Mouse (Mus musculus): ENCODE results near the gene Kdm6b. TPM values are rescaled to one million over a fixed set of nuclear protein-coding genes. Genes with fewer than 3 reads are reported as not detected.
"Not testable (repeated sequence)": the region's sequence is repeated elsewhere in the genome, so short reads cannot be mapped to it uniquely, and the experiment has no call there.

The Kdm6b gene
- polyA plus RNA-seq, 1 experiment from 2014 or later = 40.8 TPM

DNA sequence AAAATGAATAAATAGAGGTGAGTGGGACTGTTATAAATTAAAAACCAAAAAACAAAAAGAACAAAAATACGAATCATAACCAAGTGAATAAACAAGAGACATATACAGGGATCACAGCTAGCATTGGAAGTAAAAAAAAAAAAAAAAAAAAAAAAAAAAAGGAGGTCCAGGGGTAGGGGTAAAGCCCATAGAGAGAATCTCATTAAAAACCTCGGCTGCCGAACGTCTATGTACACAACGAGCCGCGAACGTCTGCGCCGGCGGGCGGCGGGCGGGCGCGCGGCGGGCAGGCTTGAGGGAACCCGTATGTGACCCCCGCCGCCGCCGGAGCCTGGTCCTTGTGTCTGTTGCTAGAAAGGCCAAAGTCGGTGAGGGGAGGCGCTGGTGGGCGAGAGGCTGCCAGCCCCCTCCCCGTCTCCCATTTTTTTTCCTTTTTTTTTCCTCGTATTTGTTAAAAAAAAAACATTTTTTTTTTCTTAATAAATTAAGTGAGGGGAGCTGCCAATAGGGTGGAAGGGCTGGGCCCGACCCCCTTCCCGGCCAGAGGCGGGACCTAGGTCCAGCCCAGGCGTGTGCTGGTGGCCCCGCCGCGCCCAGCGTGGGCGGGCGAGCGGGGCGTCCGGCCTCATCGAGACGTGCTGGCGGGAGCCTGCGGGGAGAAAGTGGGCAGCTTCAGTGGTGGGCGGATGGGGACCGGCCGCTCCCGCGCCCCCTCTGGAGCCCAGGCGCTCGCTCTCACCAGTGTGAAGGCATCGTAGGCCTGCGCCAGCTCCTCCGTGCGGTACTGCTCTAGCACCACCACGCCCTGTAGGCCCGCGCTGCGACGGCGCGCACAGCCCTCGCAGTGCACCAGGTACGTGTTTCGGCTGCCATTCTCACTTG, 14.0 kb downstream of the Kdm6b start:
- peaks cover 13% of the 10 kb centered on the region; the same call in 1 of the 2 replicates for H3K27me3 ChIP-seq (ENCODE audit: low read depth, poor library complexity, severe bottlenecking)
- peak overlapping the region; percentile 47 for H3K27ac ChIP-seq
- H3K36me3 ChIP-seq = peaks cover 53% of the 10 kb centered on the region
- peaks cover 59% of the 10 kb centered on the region for H3K4me1 ChIP-seq
- H3K4me3 ChIP-seq = peak overlapping the region; percentile 69
- DNase-seq (ENCODE audit: low spot score) = peak; percentile 70
- H3K9me3 ChIP-seq (replicated peaks) = no peaks in the 10 kb centered on the region
- 13% methylated on average over 66 of the region's 66 CpGs for WGBS

- peak; percentile 55 for DNase-seq (ENCODE audit: low spot score)
- Histone ChIP-seq H3K9me3 (replicated peaks) (no peaks in the 10 kb centered on the region), H3K27me3 (ENCODE audit: low read depth, poor library complexity, severe bottlenecking) (peaks cover 13% of the 10 kb centered on the region; the same call in 1 of the 2 replicates), H3K36me3 (peaks cover 45% of the 10 kb centered on the region), H3K4me3 (peak overlapping the region; percentile 69), H3K27ac (peak overlapping the region; percentile 98; the same call in 1 of the 2 replicates), H3K4me1 (peaks cover 62% of the 10 kb centered on the region)
- 16% methylated on average over 21 of the region's 21 CpGs for WGBS
Observed at GRCm38 (mm10) chr11:69398486-69399200, 14.8 kb downstream of the Kdm6b start.

DNA sequence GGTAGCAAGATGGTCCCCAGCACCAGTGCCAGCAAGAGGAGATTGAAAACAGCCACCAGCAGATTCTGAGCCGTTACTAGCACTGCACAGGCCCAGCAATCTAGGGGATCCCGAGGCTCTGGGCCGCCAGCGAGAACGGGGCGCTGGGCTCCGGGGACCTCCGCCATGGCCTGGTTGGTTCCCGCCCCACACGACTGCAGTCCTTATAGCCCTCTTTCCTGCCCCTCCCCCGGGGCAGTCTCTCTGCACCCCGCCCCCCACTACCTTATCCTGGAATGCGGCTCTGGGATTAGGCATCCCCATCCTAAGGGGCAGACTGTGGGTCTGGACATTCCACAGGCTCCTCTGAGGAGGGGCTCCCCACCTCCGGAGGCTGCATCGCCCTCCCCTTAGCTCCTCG, 15.4 kb downstream of the Kdm6b start, which contains the start of gene Tmem88:
Tmem88 (minus strand) TSS at position 176 of the 400 bp plus-strand sequence.
- 6% methylated on average over 16 of the region's 16 CpGs for WGBS
- H3K27ac ChIP-seq = peak within 1 kb of the TSS; percentile 98
- peaks cover 13% of the 10 kb centered on the region; the same call in 1 of the 2 replicates for H3K27me3 ChIP-seq (ENCODE audit: low read depth, poor library complexity, severe bottlenecking)
- no peaks in the 10 kb centered on the region for H3K9me3 ChIP-seq (replicated peaks)
- H3K4me3 ChIP-seq = peak within 1 kb of the TSS; percentile 69
- peaks cover 39% of the 10 kb centered on the region for H3K36me3 ChIP-seq
- H3K4me1 ChIP-seq = peaks cover 62% of the 10 kb centered on the region
- DNase-seq (ENCODE audit: low spot score) = no peak

GRCm38 (mm10) chr11:69397581-69398057, 15.9 kb downstream of the Kdm6b start:
- peaks cover 13% of the 10 kb centered on the region; the same call in 1 of the 2 replicates for H3K27me3 ChIP-seq (ENCODE audit: low read depth, poor library complexity, severe bottlenecking)
- WGBS = 7% methylated on average over 24 of the region's 24 CpGs
- H3K9me3 ChIP-seq (replicated peaks) = no peaks in the 10 kb centered on the region
- peaks cover 37% of the 10 kb centered on the region for H3K36me3 ChIP-seq
- peaks cover 62% of the 10 kb centered on the region for H3K4me1 ChIP-seq
- DNase-seq (ENCODE audit: low spot score) = peak; percentile 70
- H3K27ac ChIP-seq = peak overlapping the region; percentile 98
- peak overlapping the region; percentile 69 for H3K4me3 ChIP-seq

- Histone ChIP-seq H3K27ac (peak overlapping the region; percentile 98), H3K4me3 (peak overlapping the region; percentile 69), H3K4me1 (peaks cover 62% of the 10 kb centered on the region), H3K27me3 (ENCODE audit: low read depth, poor library complexity, severe bottlenecking) (peaks cover 13% of the 10 kb centered on the region; the same call in 1 of the 2 replicates), H3K9me3 (replicated peaks) (no peaks in the 10 kb centered on the region), H3K36me3 (peaks cover 33% of the 10 kb centered on the region)
- peak; percentile 51 for DNase-seq (ENCODE audit: low spot score)
- WGBS = 36% methylated on average over 11 of the region's 11 CpGs
Observed at GRCm38 (mm10) chr11:69396772-69397171, 16.7 kb downstream of the Kdm6b start.

DNA sequence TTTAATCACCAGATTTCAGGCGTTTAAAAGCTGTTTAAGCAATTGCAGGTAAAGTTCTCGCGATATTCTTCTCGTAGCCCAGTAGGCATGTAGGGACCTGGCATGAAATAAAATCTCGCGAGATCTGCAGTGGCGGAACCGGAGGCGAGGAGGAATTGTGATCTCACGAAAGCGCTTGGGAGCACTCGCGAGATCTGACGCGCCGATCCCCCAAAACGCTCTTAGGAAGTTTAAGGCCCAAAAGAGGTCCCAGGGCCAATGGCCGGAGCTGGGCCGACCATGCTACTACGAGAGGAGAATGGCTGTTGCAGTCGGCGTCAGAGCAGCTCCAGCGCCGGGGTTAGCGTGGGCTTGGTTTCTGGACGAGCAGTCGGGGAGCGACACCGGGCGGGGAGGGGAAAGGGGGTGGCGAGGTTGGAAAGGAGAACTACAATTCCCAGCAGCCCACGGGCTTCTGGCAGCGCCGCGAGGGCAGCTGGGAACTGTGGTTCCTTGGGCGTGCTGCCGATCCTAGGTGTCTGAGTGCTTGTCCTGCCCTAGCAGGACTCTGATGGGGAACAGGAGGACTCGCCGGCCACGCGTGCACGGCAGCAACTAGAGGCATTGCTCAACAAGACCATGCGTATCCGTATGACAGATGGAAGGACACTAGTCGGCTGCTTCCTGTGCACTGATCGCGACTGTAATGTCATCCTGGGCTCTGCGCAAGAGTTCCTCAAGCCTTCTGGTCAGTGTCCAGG, 17.7 kb downstream of the Kdm6b start:
- WGBS = under 1% methylated on average over 48 of the region's 48 CpGs
- Histone ChIP-seq H3K4me1 (peaks cover 52% of the 10 kb centered on the region), H3K27me3 (ENCODE audit: low read depth, poor library complexity, severe bottlenecking) (peaks cover 12% of the 10 kb centered on the region; the same call in 1 of the 2 replicates), H3K36me3 (peaks cover 23% of the 10 kb centered on the region), H3K27ac (peak overlapping the region; percentile 98), H3K4me3 (peak overlapping the region; percentile 69), H3K9me3 (replicated peaks) (no peaks in the 10 kb centered on the region)
- DNase-seq (ENCODE audit: low spot score) = peak; percentile 93

GRCm38 (mm10) chr11:69395235-69395633, 18.2 kb downstream of the Kdm6b start, which contains the start of the genes Naa38 and Cyb5d1:
Gene Naa38 (plus strand): TSS chr11:69395487.
Gene Cyb5d1 (minus strand): TSS chr11:69395631.
- H3K27me3 ChIP-seq (ENCODE audit: low read depth, poor library complexity, severe bottlenecking); H3K9me3 ChIP-seq (replicated peaks): not testable (repeated sequence)
- Histone ChIP-seq H3K4me1 (peaks cover 47% of the 10 kb centered on the region), H3K36me3 (peaks cover 18% of the 10 kb centered on the region), H3K27ac (peak within 1 kb of the TSS; percentile 98), H3K4me3 (peak within 1 kb of the TSS; percentile 69)
- 0% methylated on average over 24 of the region's 24 CpGs for WGBS
- peak; percentile 84 for DNase-seq (ENCODE audit: low spot score)

- H3K4me3 ChIP-seq = peak overlapping the region; percentile 69
- peak overlapping the region; percentile 98 for H3K27ac ChIP-seq
- WGBS = 1% methylated on average over 31 of the region's 31 CpGs
- H3K4me1 ChIP-seq = peaks cover 46% of the 10 kb centered on the region
- DNase-seq (ENCODE audit: low spot score) = peak; percentile 50
- H3K36me3 ChIP-seq = peaks cover 12% of the 10 kb centered on the region
- not testable (repeated sequence) for H3K9me3 ChIP-seq (replicated peaks); H3K27me3 ChIP-seq (ENCODE audit: low read depth, poor library complexity, severe bottlenecking)
Observed at GRCm38 (mm10) chr11:69394591-69395167, 18.8 kb downstream of the Kdm6b start.

DNA sequence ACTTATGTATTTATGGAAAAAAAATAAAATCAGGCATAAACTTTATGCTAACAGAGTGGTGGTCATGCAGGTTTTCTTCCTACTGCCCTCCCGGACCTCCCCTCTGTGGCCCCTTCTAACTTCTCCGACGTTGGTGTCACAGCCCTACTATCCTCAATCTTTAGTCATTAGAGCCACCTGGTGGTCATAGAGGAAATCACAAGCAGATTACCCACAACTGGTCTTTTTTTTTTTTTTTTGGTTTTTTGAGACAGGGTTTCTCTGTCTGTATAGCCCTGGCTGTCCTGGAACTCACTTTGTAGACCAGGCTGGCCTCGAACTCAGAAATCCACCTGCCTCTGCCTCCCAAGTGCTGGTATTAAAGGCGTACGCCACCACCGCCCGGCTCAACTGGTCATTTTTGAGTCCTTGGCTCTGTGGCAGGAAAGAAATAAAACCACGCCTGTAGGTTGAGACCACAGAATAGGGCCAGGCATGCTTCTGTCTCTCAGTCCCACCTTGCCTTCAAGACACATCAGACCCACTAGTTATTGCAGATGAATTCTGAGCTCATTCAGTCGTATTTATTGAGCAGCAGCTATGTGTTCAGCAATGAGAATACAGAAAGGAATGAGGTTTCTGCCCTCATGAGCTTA, 23.0 kb downstream of the Kdm6b start:
- 55% methylated on average over 10 of the region's 10 CpGs for WGBS
- Histone ChIP-seq H3K9me3 (replicated peaks) (no peaks in the 10 kb centered on the region), H3K27ac (no peak overlapping the region), H3K4me3 (no peak overlapping the region), H3K36me3 (peaks cover 9% of the 10 kb centered on the region), H3K4me1 (peaks cover 9% of the 10 kb centered on the region), H3K27me3 (ENCODE audit: low read depth, poor library complexity, severe bottlenecking) (no peaks in the 10 kb centered on the region)
- peak; percentile 62 for DNase-seq (ENCODE audit: low spot score)

- no peaks in the 10 kb centered on the region for H3K27me3 ChIP-seq (ENCODE audit: low read depth, poor library complexity, severe bottlenecking)
- H3K9me3 ChIP-seq (replicated peaks) = no peaks in the 10 kb centered on the region
- peaks cover 9% of the 10 kb centered on the region for H3K4me1 ChIP-seq
- peak; percentile 27 for DNase-seq (ENCODE audit: low spot score)
- WGBS = 74% methylated on average over 14 of the region's 14 CpGs
- no peak overlapping the region for H3K27ac ChIP-seq
- H3K36me3 ChIP-seq = peaks cover 10% of the 10 kb centered on the region
- no peak overlapping the region for H3K4me3 ChIP-seq
Observed at GRCm38 (mm10) chr11:69389531-69390399, 23.7 kb downstream of the Kdm6b start.

DNA sequence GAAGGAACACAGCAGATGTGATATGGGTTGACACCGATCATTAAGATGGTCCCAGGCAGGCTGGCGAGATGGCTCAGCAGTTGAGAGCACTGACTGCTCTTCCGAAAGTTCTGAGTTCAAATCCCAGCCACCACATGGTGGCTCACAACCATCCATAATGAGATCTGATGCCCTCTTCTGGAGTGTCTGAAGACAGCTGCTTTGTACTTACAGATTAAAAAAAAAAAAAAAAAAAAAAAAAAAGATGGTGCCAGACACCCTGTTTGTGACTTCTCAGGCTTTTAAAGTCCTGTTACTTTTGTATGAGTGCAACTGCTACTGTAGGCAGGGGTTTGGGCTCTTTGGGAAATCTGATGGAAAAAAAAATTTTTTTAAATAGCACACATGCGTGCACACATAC, 24.8 kb downstream of the Kdm6b start:
- WGBS = 98% methylated on average over 4 of the region's 4 CpGs
- H3K4me3 ChIP-seq = no peak overlapping the region
- H3K27ac ChIP-seq = no peak overlapping the region

More for the DNA sequence above, 24.8 kb downstream of the Kdm6b start:
- DNase-seq (ENCODE audit: low spot score) = peak; percentile 18
- Histone ChIP-seq H3K9me3 (replicated peaks) (no peaks in the 10 kb centered on the region), H3K27me3 (ENCODE audit: low read depth, poor library complexity, severe bottlenecking) (no peaks in the 10 kb centered on the region), H3K36me3 (peaks cover 10% of the 10 kb centered on the region), H3K4me1 (0 out of 2 replicates have a peak, but pooled peaks cover 5% of the 10 kb centered on the region)
